Mouse (Mus musculus): ENCODE results near the gene Optn.

DNA sequence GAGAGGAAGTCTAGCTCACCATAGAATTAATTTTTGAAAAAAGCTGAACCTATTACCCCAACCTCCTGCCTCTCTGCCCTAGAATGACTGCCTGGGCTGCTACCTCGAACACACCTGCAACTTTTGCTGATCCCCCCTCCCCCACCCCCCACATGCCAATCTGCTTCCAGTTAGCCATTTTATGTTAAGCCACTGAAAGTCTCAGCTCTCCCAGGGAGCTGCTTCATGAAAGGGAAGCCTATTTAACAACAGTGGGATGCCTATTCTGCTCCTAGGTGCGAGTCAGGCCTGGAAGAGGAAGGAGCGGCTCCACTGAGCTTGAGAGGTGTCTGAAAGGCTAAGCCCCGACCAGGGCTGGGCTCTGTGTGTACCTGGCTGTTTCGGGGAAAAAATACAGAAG is 79.9 kb downstream of the Optn start:
- TF ChIP-seq CTCF (IDR thresholded peaks at IDR 0.05; ENCODE audit: low read depth), result no peak
- TF ChIP-seq EP300 (optimal IDR thresholded peaks at IDR 0.05), result no peak
